Mouse (Mus musculus) layer of hippocampus, postnatal 10 days (tissue): ENCODE data around the gene Sumo1. TPM values are rescaled to one million over a fixed set of nuclear protein-coding genes. Genes with fewer than 3 reads are reported as not detected.

Experiments used
- DNase-seq, 2 experiments: peaks; one replicate each; pipeline ENCODE4 v3.0.0; 2021; ENCODE audit warnings: low spot score in 2 of 2
- total RNA-seq, 2 experiments: library from RNA; stranded (reverse); gene quantifications; 2 replicates each; pipeline ENCODE4 v1.2.3; 2021

The Sumo1 gene
- total RNA-seq, 2 experiments from 2014 or later: 103 to 105 TPM

DNA sequence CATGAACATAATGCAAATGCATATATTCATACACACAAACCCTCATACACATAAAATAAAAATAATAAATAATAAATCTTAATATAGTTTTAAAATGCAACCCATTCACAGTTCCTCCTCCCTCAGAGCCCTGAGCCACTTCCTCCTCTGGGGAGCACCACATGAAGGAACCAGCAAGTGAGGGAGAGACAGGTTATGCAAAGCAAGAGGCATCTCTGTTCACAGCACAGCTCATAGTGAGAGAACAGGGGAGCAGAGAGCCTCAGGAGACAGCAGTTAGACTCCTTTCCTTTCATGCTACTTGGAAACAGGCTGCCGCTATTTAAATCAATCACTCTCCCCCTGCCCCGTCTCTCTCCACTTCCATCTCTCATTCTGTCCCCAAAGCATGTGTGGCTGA, 107.1 kb downstream of the Sumo1 start:
- DNase-seq: no peak

DNA sequence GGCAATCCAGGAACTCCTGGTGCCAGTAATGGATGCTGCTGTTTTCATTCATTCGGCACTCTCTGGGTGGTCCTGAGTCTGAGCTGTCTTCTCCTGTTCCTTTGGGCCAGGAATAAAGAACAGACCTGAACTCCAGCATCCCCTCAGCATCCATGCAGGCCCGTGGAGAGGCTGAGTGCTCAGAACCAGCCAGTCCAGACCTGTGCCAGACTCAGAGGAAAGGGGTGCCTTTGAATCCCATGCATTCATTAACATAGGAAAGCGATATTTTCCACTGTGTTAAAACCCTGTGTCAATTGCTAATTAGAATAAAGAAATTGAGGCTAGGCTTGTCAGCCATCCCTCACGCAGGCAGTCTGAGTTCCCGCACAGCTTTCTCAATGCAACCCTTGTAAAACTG, 116.9 kb downstream of the Sumo1 start:
- no peak for DNase-seq

- no peak for DNase-seq
Measured at GRCm38 (mm10) chr1:59550996-59551395, 119.6 kb downstream of the Sumo1 start.

- no peak for DNase-seq
Measured at GRCm38 (mm10) chr1:59550227-59550626, 120.4 kb downstream of the Sumo1 start.

DNA sequence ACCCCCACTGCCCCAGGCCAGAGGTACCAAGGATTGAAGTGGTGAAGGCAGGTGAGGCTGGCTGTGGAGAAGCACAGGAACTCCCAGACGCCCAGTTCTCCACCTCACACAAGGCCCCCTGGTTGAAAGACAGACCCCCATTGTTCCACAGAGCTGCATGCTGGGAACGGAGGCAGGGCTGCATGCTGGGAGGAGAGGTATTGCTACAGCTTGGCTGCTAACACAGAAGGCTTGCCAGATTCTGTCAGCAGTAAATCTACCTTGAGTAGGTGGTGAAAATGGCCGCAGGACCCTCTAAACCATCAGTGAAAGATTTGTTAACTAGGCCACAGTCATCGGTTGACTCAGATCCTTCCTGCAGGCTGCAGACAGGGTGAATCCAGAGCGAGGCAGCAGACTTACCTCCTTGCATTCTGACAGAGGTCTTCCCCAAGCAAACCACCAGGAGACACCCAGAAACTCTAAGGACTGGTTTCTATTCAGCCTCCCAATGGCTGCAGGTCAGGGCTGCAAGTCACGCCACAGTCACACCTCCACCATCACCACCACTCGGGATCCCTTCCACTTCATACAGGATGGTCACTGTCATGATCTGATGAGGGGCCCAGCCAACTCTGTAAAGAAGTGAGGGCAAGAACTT, 121.5 kb downstream of the Sumo1 start:
- no peak for DNase-seq

- DNase-seq: no peak
Measured at GRCm38 (mm10) chr1:59548486-59548885, 122.1 kb downstream of the Sumo1 start.

DNA sequence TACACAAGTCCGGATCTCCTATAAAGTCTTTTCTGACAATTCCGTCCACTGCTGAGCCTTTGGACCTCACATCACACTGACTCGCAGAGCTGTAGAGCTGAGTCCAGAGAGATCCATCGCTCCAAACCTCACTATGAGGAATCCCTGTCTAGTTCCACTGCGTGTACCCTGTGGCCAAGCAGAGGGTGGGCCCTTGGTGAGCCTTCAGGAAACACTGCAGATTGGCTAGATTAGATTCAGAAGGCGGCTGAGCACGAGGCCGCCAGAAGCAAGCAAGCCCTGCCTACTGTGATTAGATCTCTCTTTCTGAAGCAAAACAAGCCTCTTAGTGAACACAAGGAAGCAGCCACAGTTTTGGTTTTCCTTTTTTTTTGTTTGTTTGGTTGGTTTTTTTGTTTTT, 126.7 kb downstream of the Sumo1 start:
- no peak for DNase-seq

DNA sequence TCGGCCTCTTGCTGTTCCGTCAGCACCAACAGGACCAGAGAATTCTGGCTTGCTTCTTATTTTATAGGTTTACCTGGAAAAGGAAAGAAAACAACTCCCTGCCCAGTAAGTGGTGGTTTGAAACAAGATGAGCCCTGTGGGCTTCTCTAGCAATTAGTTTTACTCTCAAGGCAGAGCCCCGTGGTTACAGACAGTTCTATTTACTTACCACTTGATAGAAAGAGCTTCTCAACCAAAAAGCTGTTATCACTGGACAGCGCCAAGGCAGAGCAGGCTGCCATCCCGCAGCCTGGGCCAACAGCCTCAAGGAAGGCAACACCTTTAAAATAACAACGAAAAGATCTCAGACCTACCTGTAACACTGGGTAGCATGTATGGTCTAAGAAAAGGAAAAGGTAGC, 128.4 kb downstream of the Sumo1 start:
- DNase-seq: no peak

DNA sequence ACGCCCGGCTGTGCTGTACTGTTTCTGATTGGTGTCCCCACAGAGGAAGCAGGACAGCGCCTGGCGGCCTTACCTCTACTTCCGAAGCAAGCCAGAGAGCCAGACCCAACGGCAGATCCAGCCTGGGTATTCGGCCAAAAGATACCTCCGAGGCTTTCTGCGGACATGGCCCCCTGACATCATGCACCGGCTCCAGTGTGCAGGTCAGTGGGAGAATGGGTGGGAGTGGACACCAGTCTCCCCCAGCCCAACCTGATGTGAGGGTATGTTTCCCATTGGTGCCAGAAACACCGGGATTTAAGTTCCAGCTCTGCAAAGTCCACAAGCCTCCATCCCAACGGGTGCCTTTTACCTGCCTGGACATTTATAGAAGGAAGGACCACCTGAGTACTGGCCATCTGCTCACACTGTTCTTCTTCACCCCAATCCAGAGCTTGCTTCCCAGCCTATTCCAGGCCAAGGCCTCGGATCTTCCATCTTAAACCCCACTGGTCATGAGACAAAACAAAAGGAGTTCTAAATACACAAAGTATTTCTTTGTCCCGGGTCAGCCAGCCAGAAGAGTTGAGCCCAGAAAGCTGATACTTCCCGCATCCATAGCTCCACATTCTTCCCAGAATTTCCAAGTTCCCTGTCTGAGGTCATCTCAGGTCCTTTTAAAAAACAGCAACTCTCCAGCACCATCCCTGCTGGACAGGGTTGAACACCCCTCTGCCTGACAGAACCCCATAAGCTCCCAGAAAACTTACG, 129.2 kb downstream of the Sumo1 start:
- DNase-seq: no peak

DNA sequence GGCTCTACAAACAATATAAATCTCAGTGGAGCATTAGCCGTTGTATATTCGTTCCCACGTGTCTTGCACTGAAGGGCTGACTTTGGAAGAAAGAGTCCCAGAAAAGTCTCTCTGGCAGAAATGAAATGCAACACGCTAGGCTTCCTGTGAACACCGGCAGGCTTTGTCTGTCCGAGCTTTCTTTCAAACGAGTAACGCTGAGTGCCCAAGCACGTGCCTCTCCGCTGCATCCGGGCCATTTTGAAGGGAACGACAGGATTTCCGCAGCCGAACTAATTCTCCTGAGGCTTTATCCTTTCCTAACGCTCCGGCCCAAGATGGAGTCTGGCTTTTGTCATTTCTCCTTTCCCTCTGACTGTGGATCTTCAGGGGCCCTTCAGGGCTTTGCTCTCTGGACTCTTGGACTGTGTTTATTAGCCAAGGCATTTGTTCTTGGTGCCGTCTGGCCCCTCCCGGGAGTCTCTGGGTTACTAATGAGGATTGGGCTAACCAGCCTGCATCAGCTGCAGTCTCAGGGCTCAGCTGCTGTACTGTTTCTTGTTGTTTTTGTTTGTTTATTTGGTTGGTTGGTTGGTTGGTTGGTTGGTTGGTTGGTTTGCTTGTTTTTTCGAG, 130.0 kb downstream of the Sumo1 start:
- no peak for DNase-seq

DNA sequence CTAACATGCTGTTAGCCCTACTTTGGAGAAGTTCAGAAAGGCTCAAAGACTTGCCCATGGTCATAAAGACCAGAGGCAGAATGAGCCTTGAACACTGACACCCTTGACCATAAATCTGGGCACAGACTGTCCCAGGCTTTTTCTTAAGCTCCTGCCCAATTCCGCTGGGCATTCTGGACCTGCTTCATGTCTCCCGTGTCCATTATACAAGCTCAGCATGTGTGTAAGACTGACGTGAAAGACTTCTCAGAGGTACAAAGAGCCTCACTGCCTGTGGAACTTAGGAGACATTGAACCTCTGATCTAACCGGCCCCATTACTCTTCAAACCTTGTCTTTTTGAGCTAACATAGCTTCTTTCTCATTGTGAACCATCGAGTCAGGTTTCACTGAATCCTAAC, 132.3 kb downstream of the Sumo1 start:
- no peak for DNase-seq

Other genes with a start within 250 kb of the Sumo1 start
- 1 to 10 TPM; 5.8 to 6.5 TPM for gene Fzd7, start 188.4 kb downstream of the Sumo1 start, total RNA-seq
- 1 to 10 TPM; 7.0 to 7.9 TPM for gene Gm973, start 154.6 kb downstream of the Sumo1 start, total RNA-seq
- 10 to 100 TPM; 82.6 to 91.4 TPM for gene Nop58, start 14.1 kb upstream of the Sumo1 start, total RNA-seq
- 100 to 1,000 TPM in 1 of 2 experiments, 10 to 100 TPM in 1; 99.0 to 103 TPM for gene Bmpr2, start 92.6 kb upstream of the Sumo1 start, total RNA-seq
- gene Fam117b, start 242.2 kb upstream of the Sumo1 start, total RNA-seq: 10 to 100 TPM; 52.3 to 59.0 TPM